Mouse (Mus musculus): Measurements from ENCODE around the gene Scp2.

Gene Scp2

GRCm38 (mm10) chr4:108057247-108057646 lies 87.6 kb downstream of the Scp2 start:
- DNase-seq = no peak

- DNase-seq = no peak
Measured at GRCm38 (mm10) chr4:108055873-108056272, 88.9 kb downstream of the Scp2 start.

DNA sequence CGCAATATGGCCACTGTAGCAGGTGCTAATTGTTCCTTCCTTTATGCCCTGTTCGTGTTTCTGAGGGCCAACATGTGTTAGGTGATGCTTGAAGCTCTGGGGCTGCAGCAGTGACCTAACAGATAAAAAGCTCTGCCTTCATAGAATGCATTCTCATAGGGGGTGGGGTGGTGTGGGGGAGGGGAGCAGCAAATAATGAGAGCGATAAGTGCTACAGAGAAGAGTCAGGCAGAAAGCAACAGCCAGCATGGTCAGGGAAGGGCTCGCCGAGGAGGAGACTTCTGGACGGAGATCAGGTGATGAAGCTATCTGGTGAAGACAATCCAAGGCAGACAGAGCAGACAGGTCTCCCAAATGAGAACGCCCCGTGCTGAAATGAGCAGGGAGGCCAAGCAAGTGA lies 92.1 kb downstream of the Scp2 start:
- DNase-seq = no peak

DNA sequence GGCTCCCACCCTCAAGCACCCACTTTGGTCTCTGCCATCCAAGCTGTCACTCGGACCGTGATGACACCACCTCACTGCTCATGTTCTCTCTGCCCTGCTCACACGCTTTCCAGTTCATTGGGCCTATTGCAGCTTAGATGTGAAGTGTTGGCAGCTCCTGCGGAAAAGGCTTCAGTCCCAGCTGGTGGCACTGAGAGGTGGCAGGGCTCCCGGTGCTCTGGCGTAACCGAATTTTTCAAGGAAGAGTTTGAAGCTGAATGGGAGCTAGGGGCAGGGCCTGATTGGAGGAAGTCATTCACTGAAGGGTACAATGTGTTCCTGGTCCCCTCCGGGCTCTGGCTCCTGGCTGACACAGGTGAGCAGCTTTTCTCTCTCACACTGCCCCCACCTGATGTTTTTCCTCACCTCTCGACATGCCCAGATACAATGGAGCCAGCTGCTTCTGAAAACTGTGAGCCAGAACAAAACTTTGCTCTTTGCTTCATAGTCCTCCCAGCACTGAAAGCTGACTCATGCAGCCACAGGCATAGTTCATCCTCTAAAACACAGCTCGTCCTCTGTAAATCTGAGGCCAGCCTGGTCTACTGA lies 93.0 kb downstream of the Scp2 start:
- peak; percentile 79 to 87 for DNase-seq

DNA sequence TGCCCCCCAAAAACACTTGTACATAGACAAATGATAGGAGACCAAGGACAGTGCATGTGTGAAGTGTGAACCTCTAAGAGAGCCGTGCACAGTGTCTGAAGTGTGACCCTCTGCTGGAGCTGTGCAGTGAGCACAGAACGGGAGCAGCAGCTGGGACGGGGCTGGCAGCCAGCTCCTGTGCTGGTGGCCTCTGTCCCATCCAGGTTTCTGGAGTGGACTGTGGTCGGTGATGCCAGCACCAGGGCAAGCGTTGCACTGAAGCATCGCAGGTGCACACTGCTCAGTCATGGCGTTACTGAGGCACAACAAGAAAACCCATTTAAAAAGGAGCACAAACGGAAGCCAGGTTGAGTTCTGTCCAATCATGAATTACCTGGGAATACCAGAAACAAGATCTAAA lies 98.7 kb downstream of the Scp2 start:
- peak; percentile 87 to 91 for DNase-seq

- peak; percentile 55 to 65 for DNase-seq
Measured at GRCm38 (mm10) chr4:108045136-108046107, 99.4 kb downstream of the Scp2 start.

DNA sequence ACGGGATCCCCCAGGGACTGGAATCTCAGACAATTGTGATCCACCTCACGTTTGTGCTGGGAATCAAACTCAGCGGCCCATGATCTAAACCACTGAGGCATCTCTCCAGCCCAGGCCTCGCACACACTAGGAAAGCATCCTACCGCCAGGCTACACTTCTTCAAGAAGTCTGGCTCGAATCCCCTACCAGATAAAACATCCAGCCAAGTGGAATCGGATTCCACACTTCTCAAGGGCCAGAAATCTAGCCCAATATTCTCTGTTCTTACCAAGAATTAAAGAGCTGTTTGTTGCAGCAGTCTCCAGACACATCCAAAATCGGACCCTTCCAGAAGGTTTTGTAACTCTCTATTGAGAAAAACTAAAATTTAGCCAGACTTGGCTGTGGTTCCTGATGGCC lies 107.8 kb downstream of the Scp2 start:
- DNase-seq = no peak

DNA sequence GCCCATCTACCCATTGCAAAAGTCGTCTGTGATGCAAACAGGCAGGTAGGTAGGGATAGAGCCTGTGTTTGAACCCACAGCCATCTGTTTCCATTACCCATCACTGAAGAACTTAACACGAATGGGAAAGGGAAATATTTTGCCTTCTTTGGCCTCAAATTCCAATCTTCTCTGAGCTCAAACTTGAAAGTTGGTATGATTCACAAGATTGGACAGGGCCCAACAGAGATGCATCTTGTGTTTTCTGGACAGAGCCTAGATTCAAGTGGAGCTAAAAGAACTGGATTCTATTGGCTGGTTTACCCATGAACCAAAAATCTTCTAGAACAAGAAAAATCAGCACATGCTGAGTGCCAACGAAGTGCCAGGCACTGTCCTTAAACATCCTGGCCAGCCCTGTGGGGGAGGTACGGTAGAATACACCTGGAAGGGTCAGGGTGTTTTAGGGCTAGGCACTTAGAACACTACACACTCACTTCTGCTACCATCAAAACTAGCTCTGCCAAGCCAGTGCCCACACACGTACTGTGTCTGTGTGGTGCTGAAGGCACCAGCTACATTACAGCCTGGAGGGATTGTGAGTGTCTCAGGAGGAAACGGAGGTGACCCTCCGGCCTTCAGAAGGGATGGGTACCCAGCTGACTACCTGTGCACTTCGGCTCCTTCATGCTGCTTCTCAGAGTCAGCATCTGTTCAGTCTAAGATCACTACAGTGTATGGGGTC lies 111.6 kb downstream of the Scp2 start:
- no peak for DNase-seq

DNA sequence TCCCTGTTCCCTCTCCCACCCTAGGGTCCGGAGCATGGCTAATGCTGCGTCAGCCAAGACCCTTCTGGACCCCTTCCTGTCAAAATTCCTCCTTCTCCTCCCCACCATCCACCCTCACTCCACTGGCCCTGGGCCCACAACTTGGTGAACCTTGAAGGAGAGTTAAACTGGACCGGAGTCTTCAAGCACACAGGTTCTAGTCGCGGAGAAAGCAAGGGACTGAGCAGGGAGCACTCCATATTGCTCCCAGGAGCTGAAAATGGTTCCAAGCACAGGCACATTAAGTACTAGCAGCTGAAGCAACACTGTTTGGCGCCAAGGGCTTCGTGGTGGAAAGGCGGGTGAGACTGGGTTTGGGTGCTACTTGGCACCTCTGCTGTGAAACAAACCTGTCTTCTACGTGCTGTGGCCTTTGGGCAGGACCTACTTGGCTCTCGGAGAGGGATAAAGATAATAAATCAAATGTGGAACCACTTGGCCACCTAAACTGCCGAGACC lies 112.4 kb downstream of the Scp2 start:
- DNase-seq = no peak

DNA sequence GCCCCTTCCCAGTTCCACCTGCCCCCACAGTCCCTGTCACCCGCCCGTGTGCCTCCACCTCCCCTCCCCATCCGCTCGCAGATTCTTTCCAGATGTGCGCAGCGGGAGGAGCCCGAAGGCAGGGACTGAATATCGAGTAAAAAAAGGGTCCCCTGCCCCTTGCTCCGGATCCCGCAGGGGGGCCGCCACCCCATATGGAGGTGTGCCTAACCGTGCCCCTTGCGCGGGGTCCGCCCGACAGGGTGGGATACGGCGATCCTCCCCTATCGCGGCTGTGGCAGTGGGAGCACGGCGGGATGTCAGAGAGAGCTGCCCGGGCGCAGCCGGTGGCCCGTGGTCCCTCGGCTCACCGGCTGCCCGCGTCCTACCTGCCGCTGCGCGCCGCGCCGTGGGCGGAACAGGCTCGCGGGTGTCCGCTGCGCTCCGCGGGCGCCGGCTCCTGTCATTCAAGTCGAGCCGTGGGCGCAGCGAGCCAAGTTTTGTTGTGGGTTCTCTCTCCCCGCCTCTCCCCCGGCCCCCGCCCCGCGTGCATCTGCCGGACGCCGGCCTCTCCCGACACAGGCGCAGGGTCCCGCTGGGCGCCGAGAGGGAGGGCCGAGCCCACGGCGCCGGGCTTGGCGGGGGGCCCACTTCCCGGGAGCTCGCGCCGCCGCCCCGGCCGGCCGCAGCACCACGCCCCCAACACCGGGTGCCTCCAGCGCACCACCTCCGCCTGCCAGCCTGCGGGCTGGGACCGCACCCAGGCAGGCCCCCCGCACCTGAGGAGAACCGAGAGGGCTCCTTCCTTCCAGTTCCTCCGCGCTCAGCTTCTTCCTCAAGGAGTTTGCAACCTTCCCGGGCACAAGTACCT lies 113.1 kb downstream of the Scp2 start:
- DNase-seq = peak; percentile 65 to 71

DNA sequence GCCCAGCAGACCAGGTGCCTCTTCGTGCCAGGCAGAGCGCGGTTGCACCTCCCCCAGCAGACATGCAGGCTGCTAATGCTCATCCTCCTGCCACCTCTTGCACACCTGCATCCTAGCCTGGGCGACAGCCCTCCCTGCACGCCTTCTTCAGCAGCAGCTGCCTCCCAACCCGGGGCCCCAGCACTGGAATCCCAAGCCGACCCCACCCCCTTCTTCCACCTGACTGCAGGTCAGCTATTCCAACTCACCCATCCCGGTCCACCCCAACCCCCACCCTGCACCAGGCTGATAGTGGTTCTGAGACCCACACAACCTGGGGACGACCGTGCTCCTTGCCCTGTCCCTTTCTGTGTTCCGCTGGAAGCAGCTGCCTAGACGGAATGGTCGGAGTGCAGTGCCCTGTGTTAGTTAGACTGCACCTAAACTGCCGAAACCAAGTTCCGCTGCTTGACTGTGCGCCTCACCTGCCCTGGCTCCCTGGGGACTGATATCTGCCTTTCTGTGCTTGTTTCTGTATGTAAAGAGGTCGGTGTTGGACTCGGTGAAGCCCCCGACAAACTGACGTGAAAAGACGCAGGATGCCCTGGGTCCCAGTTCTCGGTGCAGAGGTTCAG lies 113.8 kb downstream of the Scp2 start:
- no peak for DNase-seq

- no peak for DNase-seq
Measured at GRCm38 (mm10) chr4:108026193-108026592, 118.6 kb downstream of the Scp2 start.

GRCm38 (mm10) chr4:108025269-108025668 lies 119.5 kb downstream of the Scp2 start:
- no peak for DNase-seq

- no peak for DNase-seq
Measured at GRCm38 (mm10) chr4:108024641-108025040, 120.2 kb downstream of the Scp2 start.

DNA sequence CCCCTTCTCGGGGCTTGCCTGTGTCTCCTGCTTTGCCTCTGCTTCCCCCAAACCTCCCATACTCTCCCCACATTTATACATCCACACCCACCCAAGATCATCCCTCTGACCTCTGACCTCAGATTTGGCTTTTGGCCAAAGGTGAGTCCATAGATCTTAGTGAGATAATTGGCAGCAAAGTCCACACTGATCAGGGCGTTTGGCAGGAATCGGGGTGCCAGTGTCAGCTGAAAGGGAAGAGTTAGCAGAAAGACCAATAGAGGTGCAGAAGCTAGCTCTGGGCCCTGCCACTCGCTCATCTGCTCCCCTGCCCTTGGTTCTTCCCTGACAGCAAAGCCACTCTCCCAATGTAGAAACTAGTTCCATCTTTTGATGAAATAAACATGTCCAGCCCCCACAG lies 121.6 kb downstream of the Scp2 start:
- no peak for DNase-seq

GRCm38 (mm10) chr4:108020178-108020577 lies 124.6 kb downstream of the Scp2 start:
- DNase-seq = no peak

DNA sequence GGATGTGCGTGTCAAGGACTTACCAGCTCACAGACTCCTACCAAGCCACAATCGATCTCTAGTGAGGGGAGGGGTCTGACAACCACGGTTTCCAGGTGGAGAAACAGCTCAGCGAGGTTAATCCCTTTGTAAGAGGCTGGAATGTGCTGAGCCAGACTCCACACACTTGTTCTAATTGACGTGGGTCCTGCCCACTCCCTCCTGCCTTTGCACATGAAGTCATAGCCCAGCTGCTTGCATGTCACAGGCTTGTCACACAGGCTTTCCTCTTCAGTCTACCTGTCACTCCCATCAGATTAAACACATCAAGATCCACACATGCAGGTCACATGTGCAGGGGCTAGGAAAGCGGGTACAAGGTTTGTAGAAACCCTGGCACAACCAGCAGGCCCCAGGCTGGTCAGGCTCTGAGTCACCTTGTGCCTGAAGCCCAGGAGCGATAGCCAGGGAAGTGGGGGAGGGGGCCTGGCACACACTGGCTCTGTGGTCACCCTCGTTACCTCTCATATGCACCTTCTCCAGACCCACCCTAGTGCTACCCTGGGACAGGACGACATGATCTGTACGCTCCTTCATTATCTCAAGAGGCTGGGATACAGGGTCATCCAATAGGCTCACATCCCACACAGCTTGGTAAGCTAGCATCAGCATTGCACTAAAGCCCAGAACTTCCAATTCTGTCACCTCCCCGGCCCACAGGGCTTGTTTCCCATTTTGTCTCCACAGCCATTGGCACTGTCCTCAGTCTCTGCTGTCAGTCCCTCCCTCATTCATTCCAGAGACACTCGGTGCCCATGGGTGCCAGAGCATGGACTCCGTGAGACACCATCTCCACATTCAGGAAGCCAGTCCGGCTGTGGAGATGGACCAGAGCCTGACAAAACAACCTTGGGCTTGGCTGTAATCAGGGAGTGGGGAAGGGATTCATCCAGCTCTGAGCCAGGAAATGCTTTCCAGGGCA lies 125.6 kb downstream of the Scp2 start:
- DNase-seq = peak; percentile 55 to 56

DNA sequence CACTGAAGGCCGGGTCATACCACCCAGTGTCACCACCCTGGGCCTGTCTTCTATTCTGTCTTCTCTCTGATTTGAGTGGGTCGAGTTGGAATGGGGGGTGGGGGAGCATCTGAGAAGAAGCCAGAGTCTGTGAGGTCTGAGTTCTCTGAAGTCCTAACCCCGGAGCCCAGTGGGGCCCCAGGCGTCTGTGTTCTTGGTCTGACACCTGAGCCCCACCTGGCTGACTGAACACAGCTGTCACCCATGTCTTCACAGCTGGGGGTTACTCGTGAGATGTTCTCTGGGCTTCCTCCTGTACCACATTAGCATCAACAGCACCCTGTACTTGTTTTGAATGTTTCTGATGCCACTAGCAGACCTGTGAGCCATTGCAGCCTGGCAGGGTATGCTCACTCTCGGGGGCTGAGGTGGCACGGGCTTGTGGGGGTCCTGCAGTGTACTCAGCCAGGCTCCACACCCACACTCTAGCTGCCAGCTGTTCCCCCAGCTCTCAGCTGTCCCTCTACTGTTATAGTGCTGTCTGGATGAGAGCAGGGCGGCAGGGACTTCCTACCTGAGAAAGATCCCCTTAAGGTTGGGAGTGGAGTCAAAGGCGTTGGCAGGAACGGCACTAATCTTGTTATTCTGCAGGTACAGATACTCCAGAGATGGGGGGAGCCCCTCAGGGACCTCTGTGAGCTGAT lies 126.4 kb downstream of the Scp2 start:
- DNase-seq = no peak

GRCm38 (mm10) chr4:108017839-108018238 lies 127.0 kb downstream of the Scp2 start:
- DNase-seq = no peak

DNA sequence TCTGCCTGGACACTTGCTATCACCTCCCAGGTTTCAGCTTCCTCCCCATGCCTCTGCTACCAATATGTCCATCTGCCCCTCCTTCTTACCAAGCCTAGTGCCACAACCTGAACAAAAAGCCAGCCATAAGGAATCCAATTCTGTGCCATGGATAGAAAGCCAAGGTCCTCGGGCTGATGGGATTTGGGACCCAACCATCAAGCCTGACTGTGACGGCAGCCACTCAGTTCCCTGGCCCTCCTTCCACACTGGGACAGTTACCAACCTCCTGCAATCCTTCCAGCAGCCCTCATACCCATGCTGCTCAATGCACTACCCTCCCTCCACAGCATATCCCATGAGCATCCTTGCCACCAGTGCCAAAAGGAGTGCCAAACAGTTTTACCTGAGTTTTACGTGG lies 128.5 kb downstream of the Scp2 start:
- peak; percentile 87 to 90 for DNase-seq

Measured in cerebellum, postnatal 10 days (tissue).